Mouse (Mus musculus) embryo, embryonic 10 days (tissue): ENCODE data around the gene Cplx1.
"Not testable (repeated sequence)": the region's sequence is repeated elsewhere in the genome, so short reads cannot be mapped to it uniquely, and the experiment has no call there.

Source experiments
- DNase-seq: peaks from one replicate; pipeline ENCODE4 v3.0.0-alpha.2; 2015; ENCODE audit warnings: low spot score

The Cplx1 gene

GRCm38 (mm10) chr5:108515581-108516361 lies 34.1 kb downstream of the Cplx1 start:
- DNase-seq, result no peak

- no peak for DNase-seq
These were observed 47.5 kb downstream of the Cplx1 start for GRCm38 (mm10) chr5:108502286-108502685.

- no peak for DNase-seq
These were observed 48.3 kb downstream of the Cplx1 start for GRCm38 (mm10) chr5:108501573-108501972.

- DNase-seq, result not testable (repeated sequence)
These were observed 63.7 kb downstream of the Cplx1 start for GRCm38 (mm10) chr5:108486148-108486547.

GRCm38 (mm10) chr5:108485239-108485638 lies 64.6 kb downstream of the Cplx1 start:
- peak; percentile 47 for DNase-seq

GRCm38 (mm10) chr5:108483006-108483405 lies 66.8 kb downstream of the Cplx1 start:
- DNase-seq, result no peak

GRCm38 (mm10) chr5:108475977-108476376 lies 73.8 kb downstream of the Cplx1 start:
- DNase-seq, result no peak

GRCm38 (mm10) chr5:108473737-108474136 lies 76.1 kb downstream of the Cplx1 start:
- DNase-seq, result no peak

- no peak for DNase-seq
These were observed 80.2 kb downstream of the Cplx1 start for GRCm38 (mm10) chr5:108469617-108470016.
